Mouse (Mus musculus): Measurements from ENCODE around the gene Fyb.
A peak's percentile ranks its signal among the peaks of the same experiment; 100 is the strongest.

DNA sequence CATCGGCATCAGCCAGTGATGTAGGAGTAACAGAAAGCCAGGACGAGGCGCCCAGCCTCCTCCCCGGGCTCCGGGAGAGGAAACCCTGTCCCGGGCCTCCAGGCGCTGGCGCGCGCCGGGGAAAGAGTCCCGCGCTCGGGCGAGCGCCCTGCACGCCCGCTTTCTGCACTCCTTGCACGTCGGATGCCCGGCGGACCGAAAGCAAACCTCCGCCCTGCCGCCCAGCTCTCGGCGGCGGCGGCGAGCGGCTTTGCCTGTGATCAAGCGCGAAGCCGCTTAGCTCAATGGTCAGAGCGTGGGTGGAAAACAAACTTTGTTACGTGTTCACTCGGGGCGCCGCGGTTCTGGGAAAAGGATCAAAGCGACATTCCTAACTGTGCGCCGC, 184.9 kb downstream of the Fyb start:
- TF ChIP-seq POLR2A (IDR thresholded peaks at IDR 0.05; ENCODE audit: low read depth, low read length) (peak; percentile 48; the same call in 1 of the 2 replicates), CTCF (IDR thresholded peaks at IDR 0.05; ENCODE audit: borderline replicate concordance, insufficient read depth, low read length) (no peak)

Data from embryonic fibroblast, embryonic 13.5 days (primary cell).